Mouse (Mus musculus) natural killer cell, adult 2 months (primary cell): ENCODE measurements around the gene Cox7a2l.

Source experiments
- DNase-seq, 2 experiments: peaks; one replicate each; pipeline ENCODE4 v3.0.0; 2022; ENCODE audit warnings: low spot score in 2 of 2

The Cox7a2l gene

GRCm38 (mm10) chr17:83517280-83518015 lies at the start of gene Cox7a2l:
Gene Cox7a2l (minus strand): TSS chr17:83517330.
- no peak for DNase-seq

- no peak for DNase-seq
Observed at GRCm38 (mm10) chr17:83565506-83565905, 48.4 kb upstream of the Cox7a2l start.

- DNase-seq = no peak
Observed at GRCm38 (mm10) chr17:83564119-83564820, 47.1 kb upstream of the Cox7a2l start.

GRCm38 (mm10) chr17:83563703-83564111 lies 46.6 kb upstream of the Cox7a2l start:
- DNase-seq = peak; percentile 35 to 51

GRCm38 (mm10) chr17:83562153-83563010 lies 45.3 kb upstream of the Cox7a2l start:
- DNase-seq = no peak

- DNase-seq = peak in 1 of 2 experiments; percentile 5
Observed at GRCm38 (mm10) chr17:83559081-83559480, 42.0 kb upstream of the Cox7a2l start.

- DNase-seq = no peak
Observed at GRCm38 (mm10) chr17:83555836-83556235, 38.7 kb upstream of the Cox7a2l start.

- DNase-seq = no peak
Observed at GRCm38 (mm10) chr17:83554997-83555396, 37.9 kb upstream of the Cox7a2l start.

- peak in 1 of 2 experiments; percentile 19 for DNase-seq
Observed at GRCm38 (mm10) chr17:83548501-83549233, 31.5 kb upstream of the Cox7a2l start.

GRCm38 (mm10) chr17:83547145-83547544 lies 30.0 kb upstream of the Cox7a2l start:
- no peak for DNase-seq

- peak in 1 of 2 experiments; percentile 11 for DNase-seq
Observed at GRCm38 (mm10) chr17:83545756-83546742, 28.9 kb upstream of the Cox7a2l start.

- DNase-seq = no peak
Observed at GRCm38 (mm10) chr17:83545259-83545658, 28.1 kb upstream of the Cox7a2l start.

GRCm38 (mm10) chr17:83542424-83542823 lies 25.3 kb upstream of the Cox7a2l start:
- no peak for DNase-seq

- no peak for DNase-seq
Observed at GRCm38 (mm10) chr17:83539262-83540037, 22.3 kb upstream of the Cox7a2l start.

GRCm38 (mm10) chr17:83538694-83539093 lies 21.6 kb upstream of the Cox7a2l start:
- DNase-seq = no peak

GRCm38 (mm10) chr17:83538141-83538540 lies 21.0 kb upstream of the Cox7a2l start:
- no peak for DNase-seq

- no peak for DNase-seq
Observed at GRCm38 (mm10) chr17:83533150-83533549, 16.0 kb upstream of the Cox7a2l start.

- DNase-seq = no peak
Observed at GRCm38 (mm10) chr17:83527651-83528381, 10.7 kb upstream of the Cox7a2l start.
